Mouse (Mus musculus): ENCODE data around the gene Bbc3.

- TF ChIP-seq CHD2 (IDR thresholded peaks at IDR 0.05; ENCODE audit: low read length) (no peak), USF1 (IDR thresholded peaks at IDR 0.05; ENCODE audit: low read depth, low read length) (peak; percentile 94), CHD1 (IDR thresholded peaks at IDR 0.05; ENCODE audit: low read depth, low read length) (no peak), RAD21 (IDR thresholded peaks at IDR 0.05; ENCODE audit: low read depth, low read length) (no peak), ZNF384 (IDR thresholded peaks at IDR 0.05; ENCODE audit: low read depth, low read length) (no peak), MYC (IDR thresholded peaks at IDR 0.05; ENCODE audit: low read depth, low read length) (0 out of 2 replicates have a peak, but pooled peaks have one; percentile 30), USF2 (IDR thresholded peaks at IDR 0.05; ENCODE audit: borderline replicate concordance in 1 of 2, insufficient read depth in 1 of 2, low read depth in 1 of 2, low read length in 2 of 2) (peak; percentile 39 to 84; a peak in 2 of 4 replicates), SIN3A (IDR thresholded peaks at IDR 0.05; ENCODE audit: low read length) (peak; percentile 93), CTCF (IDR thresholded peaks at IDR 0.05 in 2 of 3, conservative IDR thresholded peaks at IDR 0.05 in 1 of 3; ENCODE audit: control insufficient read depth in 1 of 3, insufficient read depth in 1 of 3, low read depth in 2 of 3, low read length in 3 of 3, poor library complexity in 1 of 3, severe bottlenecking in 1 of 3) (no peak)
Measured at GRCm38 (mm10) chr7:16310521-16311452, 2.6 kb downstream of the Bbc3 start.
